Mouse (Mus musculus): ENCODE measurements around the gene Strn. TPM values are rescaled to one million over a fixed set of nuclear protein-coding genes. Genes with fewer than 3 reads are reported as not detected.

Strn gene
- total and polyA plus RNA-seq, 2 experiments: 2.7 to 8.8 TPM

DNA sequence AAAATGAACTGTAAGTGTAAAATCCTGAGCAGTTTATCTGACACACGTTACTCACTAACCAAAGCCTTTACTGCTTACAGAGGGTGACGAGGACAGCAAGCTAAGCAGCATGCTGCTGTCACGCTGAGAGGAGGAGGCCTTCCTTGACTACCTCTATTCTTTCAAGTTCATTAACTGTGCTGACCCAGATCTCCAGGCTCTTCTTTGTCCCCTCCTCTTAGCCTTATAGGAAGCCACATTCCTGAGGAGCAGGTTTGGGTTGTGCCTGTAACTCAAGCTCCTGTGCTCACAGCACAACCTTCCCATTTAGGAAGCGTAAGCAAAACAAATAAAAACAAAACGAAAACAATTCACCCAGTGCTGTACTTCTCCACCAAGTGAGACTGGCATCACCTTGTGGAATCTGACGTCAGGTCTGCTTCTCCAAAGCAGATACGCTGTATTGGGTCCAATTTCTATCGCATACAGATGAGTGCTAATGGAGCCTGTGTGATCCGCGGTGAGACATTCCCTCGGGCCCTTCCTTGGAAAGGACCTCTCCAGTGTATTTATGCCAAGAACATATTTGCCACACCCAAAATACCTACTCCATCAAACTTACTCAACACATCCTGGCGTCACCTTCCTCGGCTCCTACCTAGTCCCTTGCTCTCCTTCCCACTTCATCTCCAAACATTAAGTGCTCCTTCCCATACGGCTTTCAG is 10.1 kb downstream of the Strn start:
- TF ChIP-seq CTCF (IDR thresholded peaks at IDR 0.05; ENCODE audit: low read depth, low read length) (no peak), POLR2A (IDR thresholded peaks at IDR 0.05; ENCODE audit: extremely low read depth, insufficient read depth, low read length) (no peak)
- Histone ChIP-seq H3K79me2 (ENCODE audit: control insufficient read depth, insufficient read depth, low read length) (peaks cover 36% of the 10 kb centered on the region; the same call in 1 of the 2 replicates), H3K4me3 (ENCODE audit: insufficient read depth, low read depth, low read length) (no peak overlapping the region), H3K27me3 (ENCODE audit: control insufficient read depth, insufficient read depth, low read length) (no peaks in the 10 kb centered on the region), H3K36me3 (ENCODE audit: control insufficient read depth, insufficient read depth, low read length) (no peaks in the 10 kb centered on the region), H3K4me1 (ENCODE audit: control insufficient read depth, insufficient read depth, low read length) (peaks cover 5% of the 10 kb centered on the region), H3K27ac (replicated peaks; ENCODE audit: insufficient read depth, low read depth, low read length) (no peak overlapping the region), H3K9ac (ENCODE audit: low read depth, low read length) (no peak overlapping the region)
- no peak for DNase-seq (ENCODE audit: extremely low read depth, low read depth, low spot score)
- 74% methylated on average over 14 of the region's 14 CpGs for WGBS

DNA sequence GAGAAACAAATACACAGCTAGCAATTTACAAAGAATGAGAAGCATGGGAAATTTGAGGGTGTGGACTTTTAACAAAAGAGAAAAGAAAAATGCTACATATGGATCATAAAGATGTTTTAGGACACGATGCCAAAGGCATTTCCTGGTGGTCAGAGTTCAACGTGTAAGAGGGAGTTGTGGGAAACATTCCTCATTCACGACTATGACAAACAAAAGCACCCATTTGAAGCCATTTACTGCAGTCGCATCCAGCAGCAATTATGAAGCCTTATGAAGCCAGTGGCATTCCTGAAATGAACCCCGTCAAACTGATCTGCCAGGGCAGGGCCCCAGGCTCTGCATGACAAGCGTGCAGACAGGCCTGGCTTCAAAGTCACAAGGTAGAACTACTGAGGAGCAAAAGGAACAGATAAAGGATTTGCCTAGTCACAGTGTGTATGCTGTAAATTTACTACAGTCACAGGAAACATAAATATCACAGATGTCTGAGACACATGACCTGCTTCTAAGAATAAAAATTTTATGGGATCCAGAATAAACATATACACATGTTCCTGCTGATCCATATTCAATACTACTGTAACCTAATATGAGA is 12.4 kb downstream of the Strn start:
- Histone ChIP-seq H3K79me2 (ENCODE audit: control insufficient read depth, insufficient read depth, low read length) (peaks cover 30% of the 10 kb centered on the region; the same call in 1 of the 2 replicates), H3K27me3 (ENCODE audit: control insufficient read depth, insufficient read depth, low read length) (no peaks in the 10 kb centered on the region), H3K27ac (replicated peaks; ENCODE audit: insufficient read depth, low read depth, low read length) (no peak overlapping the region), H3K36me3 (ENCODE audit: control insufficient read depth, insufficient read depth, low read length) (no peaks in the 10 kb centered on the region), H3K4me1 (ENCODE audit: control insufficient read depth, insufficient read depth, low read length) (peaks cover 5% of the 10 kb centered on the region), H3K9ac (ENCODE audit: low read depth, low read length) (no peak overlapping the region), H3K4me3 (ENCODE audit: insufficient read depth, low read depth, low read length) (no peak overlapping the region)
- no peak for DNase-seq (ENCODE audit: extremely low read depth, low read depth, low spot score)
- TF ChIP-seq POLR2A (IDR thresholded peaks at IDR 0.05; ENCODE audit: extremely low read depth, insufficient read depth, low read length): no peak
- no peak for TF ChIP-seq CTCF (IDR thresholded peaks at IDR 0.05; ENCODE audit: low read depth, low read length)
- 63% methylated on average over 6 of the region's 6 CpGs for WGBS

GRCm38 (mm10) chr17:78721690-78722089 is 15.3 kb downstream of the Strn start:
- 92% methylated on average over 7 of the region's 7 CpGs for WGBS

GRCm38 (mm10) chr17:78719086-78719485 is 17.9 kb downstream of the Strn start:
- DNase-seq (ENCODE audit: extremely low read depth, low read depth, low spot score): no peak
- Histone ChIP-seq H3K27ac (replicated peaks; ENCODE audit: insufficient read depth, low read depth, low read length) (no peak overlapping the region), H3K27me3 (ENCODE audit: control insufficient read depth, insufficient read depth, low read length) (no peaks in the 10 kb centered on the region), H3K4me3 (ENCODE audit: insufficient read depth, low read depth, low read length) (no peak overlapping the region), H3K9ac (ENCODE audit: low read depth, low read length) (no peak overlapping the region), H3K79me2 (ENCODE audit: control insufficient read depth, insufficient read depth, low read length) (peaks cover 18% of the 10 kb centered on the region), H3K36me3 (ENCODE audit: control insufficient read depth, insufficient read depth, low read length) (no peaks in the 10 kb centered on the region; the same call in 1 of the 2 replicates), H3K4me1 (ENCODE audit: control insufficient read depth, insufficient read depth, low read length) (no peaks in the 10 kb centered on the region)
- WGBS: 96% methylated on average over 13 of the region's 13 CpGs
- no peak for TF ChIP-seq POLR2A (IDR thresholded peaks at IDR 0.05; ENCODE audit: extremely low read depth, insufficient read depth, low read length)
- TF ChIP-seq CTCF (IDR thresholded peaks at IDR 0.05; ENCODE audit: low read depth, low read length): no peak

More at GRCm38 (mm10) chr17:78721690-78722089, 15.3 kb downstream of the Strn start:
- Histone ChIP-seq H3K27me3 (ENCODE audit: control insufficient read depth, insufficient read depth, low read length) (no peaks in the 10 kb centered on the region), H3K36me3 (ENCODE audit: control insufficient read depth, insufficient read depth, low read length) (no peaks in the 10 kb centered on the region; the same call in 1 of the 2 replicates), H3K9ac (ENCODE audit: low read depth, low read length) (no peak overlapping the region), H3K79me2 (ENCODE audit: control insufficient read depth, insufficient read depth, low read length) (peaks cover 23% of the 10 kb centered on the region), H3K27ac (replicated peaks; ENCODE audit: insufficient read depth, low read depth, low read length) (no peak overlapping the region), H3K4me1 (ENCODE audit: control insufficient read depth, insufficient read depth, low read length) (no peaks in the 10 kb centered on the region), H3K4me3 (ENCODE audit: insufficient read depth, low read depth, low read length) (no peak overlapping the region)
- no peak for DNase-seq (ENCODE audit: extremely low read depth, low read depth, low spot score)
- TF ChIP-seq CTCF (IDR thresholded peaks at IDR 0.05; ENCODE audit: low read depth, low read length): no peak

GRCm38 (mm10) chr17:78710258-78710657 is 26.7 kb downstream of the Strn start:
- H3K4me1 ChIP-seq (ENCODE audit: control insufficient read depth, insufficient read depth, low read length): no peaks in the 10 kb centered on the region
- TF ChIP-seq CTCF (IDR thresholded peaks at IDR 0.05; ENCODE audit: low read depth, low read length): no peak
- TF ChIP-seq POLR2A (IDR thresholded peaks at IDR 0.05; ENCODE audit: extremely low read depth, insufficient read depth, low read length): no peak
- H3K4me3 ChIP-seq (ENCODE audit: insufficient read depth, low read depth, low read length): no peak overlapping the region
- no peaks in the 10 kb centered on the region for H3K27me3 ChIP-seq (ENCODE audit: control insufficient read depth, insufficient read depth, low read length)
- no peak for DNase-seq (ENCODE audit: extremely low read depth, low read depth, low spot score)
- H3K79me2 ChIP-seq (ENCODE audit: control insufficient read depth, insufficient read depth, low read length): no peaks in the 10 kb centered on the region; the same call in 1 of the 2 replicates
- no peaks in the 10 kb centered on the region; the same call in 1 of the 2 replicates for H3K36me3 ChIP-seq (ENCODE audit: control insufficient read depth, insufficient read depth, low read length)
- H3K27ac ChIP-seq (replicated peaks; ENCODE audit: insufficient read depth, low read depth, low read length): no peak overlapping the region
- WGBS: 84% methylated on average over 2 of the region's 2 CpGs
- H3K9ac ChIP-seq (ENCODE audit: low read depth, low read length): no peak overlapping the region

- no peaks in the 10 kb centered on the region; the same call in 1 of the 2 replicates for H3K36me3 ChIP-seq (ENCODE audit: control insufficient read depth, insufficient read depth, low read length)
- H3K4me3 ChIP-seq (ENCODE audit: insufficient read depth, low read depth, low read length): no peak overlapping the region
- no peak for DNase-seq (ENCODE audit: extremely low read depth, low read depth, low spot score)
- no peak overlapping the region for H3K27ac ChIP-seq (replicated peaks; ENCODE audit: insufficient read depth, low read depth, low read length)
- H3K79me2 ChIP-seq (ENCODE audit: control insufficient read depth, insufficient read depth, low read length): peaks cover 4% of the 10 kb centered on the region; the same call in 1 of the 2 replicates
- H3K4me1 ChIP-seq (ENCODE audit: control insufficient read depth, insufficient read depth, low read length): peaks cover 3% of the 10 kb centered on the region; the same call in 1 of the 2 replicates
- WGBS: 95% methylated on average over 7 of the region's 7 CpGs
- no peak overlapping the region for H3K9ac ChIP-seq (ENCODE audit: low read depth, low read length)
- no peak for TF ChIP-seq CTCF (IDR thresholded peaks at IDR 0.05; ENCODE audit: low read depth, low read length)
- TF ChIP-seq POLR2A (IDR thresholded peaks at IDR 0.05; ENCODE audit: extremely low read depth, insufficient read depth, low read length): no peak
- no peaks in the 10 kb centered on the region for H3K27me3 ChIP-seq (ENCODE audit: control insufficient read depth, insufficient read depth, low read length)
Observed at GRCm38 (mm10) chr17:78708422-78708821, 28.6 kb downstream of the Strn start.
